Mouse (Mus musculus) thymus, postnatal 0 days (tissue): Measurements from ENCODE around the gene 2310022B05Rik. TPM values are rescaled to one million over a fixed set of nuclear protein-coding genes. Genes with fewer than 3 reads are reported as not detected.

Experiments used
- DNase-seq: peaks from one replicate; pipeline ENCODE4 v3.0.0-alpha.2; 2015; ENCODE audit warnings: low spot score
- polyA plus RNA-seq: library from polyadenylated mRNA; unstranded; fragments of >200 nt; fragmentation: Nextera tagmentation; extraction: Ambion mirVana; gene quantifications from 2 replicates; pipeline ENCODE4 v1.2.1, GENCODE M21; 2015

The 2310022B05Rik gene
- polyA plus RNA-seq, 1 experiment from 2014 or later, result 6.7 TPM

GRCm38 (mm10) chr8:124661781-124662180, 1.4 kb downstream of the 2310022B05Rik start:
- no peak for DNase-seq

- no peak for DNase-seq
Measured at GRCm38 (mm10) chr8:124658415-124658814, 4.8 kb downstream of the 2310022B05Rik start.

DNA sequence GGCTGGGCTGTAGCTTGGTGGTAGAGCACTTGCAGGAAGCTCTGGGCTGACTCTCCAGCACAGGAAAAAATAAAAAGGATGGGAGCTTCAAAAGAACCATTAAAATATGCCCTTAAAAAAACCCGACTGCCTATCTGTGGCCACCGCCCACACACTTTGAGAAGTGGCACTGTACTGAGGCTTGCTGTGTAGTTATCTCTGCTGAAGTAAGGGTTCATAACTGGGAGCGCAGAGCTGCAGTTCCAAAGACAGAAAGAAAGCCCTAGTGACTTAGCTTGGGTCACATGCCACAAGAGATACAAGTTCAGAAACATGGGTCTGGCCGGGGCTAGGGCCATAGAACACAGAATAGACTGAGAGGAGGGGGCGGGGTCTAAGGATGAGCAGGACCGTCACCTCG, 5.2 kb downstream of the 2310022B05Rik start:
- DNase-seq, result no peak

DNA sequence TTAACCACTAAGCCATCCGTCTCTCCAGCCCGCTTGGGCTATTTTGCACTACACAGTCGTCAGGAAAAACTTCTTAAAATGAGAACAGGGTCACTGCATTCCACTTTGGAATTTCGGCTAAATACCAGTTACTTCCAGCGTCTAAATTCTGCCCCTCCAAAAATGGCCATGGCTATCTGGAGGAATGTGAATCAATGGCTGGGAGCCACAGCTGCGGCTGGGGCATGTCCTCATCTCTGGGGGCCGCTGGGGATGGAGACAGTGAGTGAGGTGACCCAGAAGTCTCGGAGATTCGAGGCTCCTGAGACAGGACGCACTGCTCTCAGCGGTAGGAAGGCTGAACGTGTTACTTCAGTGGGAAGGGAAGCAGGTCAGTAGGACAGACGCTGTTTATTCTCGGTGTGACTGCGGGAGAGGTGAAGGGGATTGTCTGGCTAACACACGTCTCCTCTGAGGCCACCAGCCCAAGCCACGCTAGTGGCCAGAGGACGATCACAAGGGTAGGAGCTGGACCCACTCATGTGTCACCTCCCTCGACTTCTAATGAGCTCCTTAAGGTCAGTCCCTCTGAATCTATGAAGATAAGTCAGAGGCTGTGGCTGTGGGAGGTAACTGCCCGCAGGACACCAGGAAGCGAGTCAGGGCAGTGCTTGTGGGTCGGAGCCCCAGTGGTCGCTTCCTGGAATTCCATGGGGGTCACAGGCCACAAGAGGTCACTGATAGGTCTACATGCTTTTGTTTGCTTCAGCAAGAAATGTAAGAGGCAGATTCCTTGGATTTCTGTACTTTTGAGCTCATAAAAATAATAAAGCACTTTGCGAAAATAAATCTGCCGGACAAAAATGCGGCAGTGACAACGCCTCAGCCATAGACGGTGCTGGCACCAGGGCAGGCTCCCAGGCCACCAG, 9.3 kb downstream of the 2310022B05Rik start:
- no peak for DNase-seq

GRCm38 (mm10) chr8:124652546-124652945, 10.6 kb downstream of the 2310022B05Rik start:
- no peak for DNase-seq

DNA sequence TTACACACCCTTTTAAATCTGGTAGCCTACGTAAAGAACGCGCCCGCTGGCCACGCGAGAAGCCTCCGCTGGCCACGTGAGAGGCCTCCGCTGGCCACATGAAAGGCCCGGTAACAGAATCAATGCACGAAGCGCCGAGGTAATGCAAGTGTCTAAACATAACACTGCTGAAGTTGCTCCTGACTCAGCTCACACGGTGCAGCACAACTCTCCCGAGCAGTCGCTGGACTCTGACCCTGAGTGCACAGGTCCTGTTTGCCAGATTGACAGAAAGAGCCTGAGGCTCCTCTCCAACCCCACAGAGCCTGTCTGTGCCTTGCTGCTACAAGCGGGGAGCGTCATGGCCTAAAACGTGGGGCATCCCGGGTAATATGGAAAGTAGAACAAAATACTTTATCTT, 11.4 kb downstream of the 2310022B05Rik start:
- no peak for DNase-seq

GRCm38 (mm10) chr8:124648311-124648710, 14.9 kb downstream of the 2310022B05Rik start:
- no peak for DNase-seq

- DNase-seq, result no peak
Measured at GRCm38 (mm10) chr8:124643540-124644339, 19.4 kb downstream of the 2310022B05Rik start.

GRCm38 (mm10) chr8:124641599-124641998, 21.6 kb downstream of the 2310022B05Rik start:
- no peak for DNase-seq

DNA sequence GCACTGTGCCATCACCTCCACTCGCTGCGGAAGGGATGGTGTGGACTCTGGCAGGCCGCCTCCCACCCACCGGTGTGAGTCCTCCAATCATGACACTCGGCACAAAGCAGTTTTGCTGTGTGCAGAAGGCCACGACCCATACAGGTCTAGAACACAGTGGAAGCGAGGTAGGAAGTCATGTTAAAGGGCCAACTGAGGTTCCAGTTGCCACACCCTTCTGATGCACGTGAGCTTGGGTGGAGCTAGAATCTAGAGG, 28.0 kb downstream of the 2310022B05Rik start:
- no peak for DNase-seq

- no peak for DNase-seq
Measured at GRCm38 (mm10) chr8:124634411-124635246, 28.5 kb downstream of the 2310022B05Rik start.

GRCm38 (mm10) chr8:124633001-124633703, 30.0 kb downstream of the 2310022B05Rik start:
- DNase-seq, result no peak

- no peak for DNase-seq
Measured at GRCm38 (mm10) chr8:124631966-124632365, 31.2 kb downstream of the 2310022B05Rik start.

- DNase-seq, result no peak
Measured at GRCm38 (mm10) chr8:124630891-124631290, 32.3 kb downstream of the 2310022B05Rik start.

- no peak for DNase-seq
Measured at GRCm38 (mm10) chr8:124630489-124630888, 32.7 kb downstream of the 2310022B05Rik start.

- no peak for DNase-seq
Measured at GRCm38 (mm10) chr8:124626251-124626650, 36.9 kb downstream of the 2310022B05Rik start.

GRCm38 (mm10) chr8:124621255-124621654, 41.9 kb downstream of the 2310022B05Rik start:
- DNase-seq, result no peak

DNA sequence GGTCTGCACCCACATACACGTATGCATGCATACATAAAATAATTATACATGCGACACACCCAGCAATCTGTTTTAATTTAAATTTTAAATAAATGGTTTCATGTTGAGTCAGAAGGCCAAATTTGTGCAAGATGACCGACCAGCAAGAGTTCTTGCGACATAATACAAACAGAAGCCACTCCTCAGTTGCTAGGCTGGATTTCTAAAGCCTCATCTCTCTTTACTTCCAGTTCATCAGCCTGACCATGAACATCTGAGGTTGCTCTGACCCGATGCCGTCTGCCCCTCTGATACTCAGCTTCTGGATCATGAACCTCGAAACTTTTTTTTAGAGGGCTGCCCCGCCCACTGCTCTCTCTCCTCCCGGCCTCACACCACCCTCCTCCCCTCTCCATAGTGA, 44.9 kb downstream of the 2310022B05Rik start:
- no peak for DNase-seq

DNA sequence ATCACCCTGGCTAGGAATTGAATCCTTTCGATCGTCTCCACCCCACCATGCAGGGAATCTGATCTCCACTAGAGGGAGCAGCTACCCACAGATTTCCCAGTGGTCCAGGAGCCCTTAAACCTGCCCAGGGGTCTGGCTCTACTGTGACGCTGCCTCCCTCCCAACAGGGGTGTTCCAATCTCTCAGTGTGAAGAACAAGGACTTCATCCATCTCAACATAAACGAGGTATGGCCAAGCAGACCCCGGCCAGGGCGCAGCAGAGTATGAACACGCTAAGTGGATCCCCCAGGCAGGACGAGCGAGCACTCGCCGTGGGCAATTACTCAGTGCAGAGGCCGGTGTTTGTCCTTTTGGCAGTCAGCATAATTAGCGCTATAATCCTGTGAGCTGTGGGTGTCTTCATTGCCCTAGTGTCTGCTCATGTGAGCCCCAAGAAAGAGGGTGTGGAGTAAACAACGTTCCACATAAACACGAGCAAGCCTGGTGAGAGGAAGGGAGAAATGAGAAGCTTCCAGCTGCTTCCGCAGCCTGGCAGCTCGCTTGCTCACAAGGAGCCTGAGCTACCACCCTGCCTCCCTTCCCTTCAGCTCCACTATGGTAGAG, 45.8 kb downstream of the 2310022B05Rik start:
- DNase-seq, result peak; percentile 62

- DNase-seq, result no peak
Measured at GRCm38 (mm10) chr8:124614325-124614724, 48.8 kb downstream of the 2310022B05Rik start.

GRCm38 (mm10) chr8:124608972-124609353, 54.2 kb downstream of the 2310022B05Rik start:
- DNase-seq, result no peak
